Mouse (Mus musculus) G1E-ER4 (cell line): ENCODE measurements around the gene Atf5. TPM values are rescaled to one million over a fixed set of nuclear protein-coding genes. Genes with fewer than 3 reads are reported as not detected.

ENCODE experiments used
- GATA1 ChIP-seq: IDR thresholded peaks from one replicate; pipeline ENCODE4 v1.8.0; 2012; ENCODE audit warnings: low read length, inconsistent platforms
- polyA plus RNA-seq: library from polyadenylated mRNA; stranded (reverse); fragments of >175 nt; gene quantifications from 2 replicates; pipeline ENCODE4 v1.2.3, GENCODE M21; 2012

The Atf5 gene
- polyA plus RNA-seq, 1 experiment, result 546 TPM

DNA sequence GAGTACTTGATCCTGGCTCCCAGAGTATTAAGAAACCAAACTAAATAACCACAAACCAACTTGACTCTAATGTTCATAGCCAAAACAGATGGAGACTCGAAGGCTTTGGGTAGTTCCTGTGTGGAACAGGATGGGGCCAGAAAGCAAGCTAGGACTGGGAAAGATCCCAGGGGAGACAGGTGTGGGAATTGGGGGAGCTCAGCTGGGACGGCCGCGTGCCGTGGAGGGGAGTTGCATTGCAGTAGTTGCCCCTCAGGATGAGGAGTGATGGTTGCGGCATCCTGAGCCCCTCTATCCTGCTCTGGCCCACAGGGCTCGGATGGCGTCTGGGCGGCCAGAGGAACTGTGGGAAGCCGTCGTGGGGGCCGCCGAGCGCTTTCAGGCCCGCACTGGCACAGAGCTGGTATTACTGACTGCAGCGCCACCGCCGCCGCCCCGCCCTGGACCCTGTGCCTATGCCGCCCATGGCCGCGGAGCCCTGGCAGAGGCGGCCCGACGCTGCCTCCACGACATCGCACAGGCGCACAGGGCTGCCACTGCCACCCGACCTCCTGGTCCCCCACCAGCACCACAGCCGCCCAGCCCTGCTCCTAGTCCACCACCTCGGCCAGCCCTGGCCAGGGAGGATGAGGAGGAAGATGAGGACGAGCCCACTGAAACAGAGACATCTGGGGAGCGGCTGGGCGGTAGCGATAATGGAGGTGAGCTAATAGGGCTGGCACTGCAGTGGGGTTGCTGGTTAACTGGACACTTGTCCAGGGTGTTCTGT is 36.0 kb upstream of the Atf5 start:
- no peak for TF ChIP-seq GATA1

DNA sequence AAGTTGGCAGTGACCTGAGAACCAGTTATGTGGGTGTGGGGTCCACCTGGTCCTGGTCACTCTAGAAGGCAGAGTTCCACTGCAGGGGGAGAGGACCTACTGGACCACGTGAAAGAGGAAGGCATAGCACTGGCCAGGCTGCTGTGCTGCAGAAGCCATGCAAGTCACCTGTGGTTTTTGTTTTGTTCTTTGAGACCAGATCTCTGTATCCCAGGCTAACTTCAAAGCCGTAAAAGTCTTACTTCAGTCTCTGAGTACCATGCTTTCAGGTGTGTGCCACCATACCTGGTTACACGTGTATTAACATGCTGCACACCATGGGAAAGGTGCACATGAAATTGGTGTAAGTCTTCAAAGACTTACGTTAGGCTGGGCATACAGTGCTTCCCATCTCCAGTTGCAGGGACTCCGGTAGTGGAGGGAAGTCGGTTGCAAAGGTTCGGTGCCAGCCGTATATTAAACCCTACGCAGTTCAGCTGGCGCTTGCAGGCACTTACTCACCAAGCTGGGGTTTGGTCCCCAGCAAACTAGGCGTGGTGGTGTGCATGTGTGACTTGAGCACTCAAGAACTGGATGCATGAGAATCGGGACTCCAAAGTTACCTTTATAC is 35.3 kb upstream of the Atf5 start:
- no peak for TF ChIP-seq GATA1

DNA sequence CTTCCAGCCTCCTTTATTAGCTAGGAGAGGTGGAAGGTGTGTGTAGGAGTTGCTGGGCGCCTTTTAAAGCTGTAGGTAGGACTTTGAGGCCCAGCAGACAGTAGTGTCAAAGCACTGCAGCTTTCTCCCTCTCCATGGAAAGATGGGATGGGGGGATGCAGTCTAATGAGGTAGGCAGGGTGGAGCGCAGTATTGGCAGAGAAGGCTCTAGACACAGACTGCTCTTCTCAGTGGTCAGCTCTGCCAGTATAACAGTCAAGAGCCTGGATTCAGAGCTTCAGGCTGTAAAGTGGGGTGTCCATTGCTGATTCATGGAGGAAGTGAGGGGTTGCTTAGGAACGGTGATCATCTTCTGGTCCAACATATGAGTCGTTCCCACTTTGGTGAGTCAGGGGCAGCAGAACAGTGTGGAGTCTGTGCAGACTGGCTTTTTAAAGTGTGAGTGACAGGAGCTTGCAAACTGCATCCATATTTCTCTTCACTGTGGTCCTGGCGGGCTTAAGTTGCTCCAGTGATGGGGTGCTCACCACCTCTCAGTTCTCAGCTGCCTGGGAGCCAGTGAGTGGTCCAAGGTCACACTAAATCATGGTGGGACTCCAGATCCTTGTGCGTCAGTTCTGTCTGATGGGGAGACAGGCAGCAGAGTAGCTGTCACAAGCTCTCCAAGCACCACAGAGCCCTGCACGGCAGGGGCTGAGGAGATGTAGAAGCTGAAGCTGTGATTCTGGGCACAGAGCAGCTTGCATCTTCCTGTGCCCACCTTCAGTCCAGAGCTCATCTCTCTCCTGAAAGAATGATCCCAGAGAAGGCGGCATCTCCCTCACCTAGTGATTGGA is 34.5 kb upstream of the Atf5 start:
- TF ChIP-seq GATA1, result no peak

DNA sequence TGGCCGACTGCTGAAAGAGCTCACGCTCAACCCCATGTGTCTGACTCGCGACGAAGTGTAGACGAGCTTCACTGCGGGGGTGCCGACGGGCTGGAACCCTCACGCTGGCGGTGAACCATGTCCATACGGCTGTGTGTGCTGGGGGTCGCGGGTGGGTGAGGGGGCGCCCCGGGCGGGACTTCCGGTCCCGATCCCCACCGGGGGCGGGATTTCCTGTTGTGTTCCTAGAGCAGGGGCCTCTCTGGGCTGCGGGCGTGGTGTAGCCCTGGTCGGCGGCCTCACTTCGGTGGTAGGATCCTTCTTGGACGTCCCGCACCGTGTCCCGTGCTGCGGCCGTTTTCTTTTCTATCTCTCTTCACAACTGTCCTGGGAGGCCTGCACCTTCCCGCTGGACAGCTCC is 33.7 kb upstream of the Atf5 start:
- TF ChIP-seq GATA1, result no peak

DNA sequence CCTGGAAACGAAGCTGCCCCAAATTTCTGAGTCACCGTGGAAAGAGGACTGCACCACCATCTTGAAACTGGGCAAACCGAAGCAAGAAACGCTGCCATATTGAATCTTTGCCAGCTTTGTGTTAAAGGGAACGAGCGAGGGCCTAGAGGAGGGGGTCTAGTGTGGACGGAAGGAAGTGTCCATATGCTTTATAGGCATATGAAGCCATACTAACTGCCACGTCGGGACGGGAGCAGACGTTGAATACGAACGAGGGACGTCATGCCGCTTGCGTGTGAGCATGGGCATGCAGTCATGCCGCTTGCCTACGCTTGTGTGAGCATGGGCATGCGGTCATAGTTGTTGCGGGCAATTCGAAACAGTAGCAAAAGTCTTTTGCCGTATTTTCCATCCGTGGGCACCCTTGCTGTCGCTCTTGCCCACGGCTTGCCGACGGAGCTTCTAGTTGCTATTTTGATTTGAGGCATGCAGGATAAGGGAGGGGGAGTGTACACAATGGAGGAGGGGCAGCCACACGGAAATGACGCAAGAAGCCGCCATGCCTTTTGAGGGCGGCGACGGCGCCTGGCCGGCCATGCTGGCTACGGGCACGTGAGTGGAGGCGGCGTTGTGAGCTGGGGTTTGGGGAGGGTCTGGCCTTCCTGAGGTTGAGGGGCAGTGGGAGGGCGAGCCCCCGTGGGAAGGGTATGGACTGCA is 33.1 kb upstream of the Atf5 start:
- TF ChIP-seq GATA1, result no peak

DNA sequence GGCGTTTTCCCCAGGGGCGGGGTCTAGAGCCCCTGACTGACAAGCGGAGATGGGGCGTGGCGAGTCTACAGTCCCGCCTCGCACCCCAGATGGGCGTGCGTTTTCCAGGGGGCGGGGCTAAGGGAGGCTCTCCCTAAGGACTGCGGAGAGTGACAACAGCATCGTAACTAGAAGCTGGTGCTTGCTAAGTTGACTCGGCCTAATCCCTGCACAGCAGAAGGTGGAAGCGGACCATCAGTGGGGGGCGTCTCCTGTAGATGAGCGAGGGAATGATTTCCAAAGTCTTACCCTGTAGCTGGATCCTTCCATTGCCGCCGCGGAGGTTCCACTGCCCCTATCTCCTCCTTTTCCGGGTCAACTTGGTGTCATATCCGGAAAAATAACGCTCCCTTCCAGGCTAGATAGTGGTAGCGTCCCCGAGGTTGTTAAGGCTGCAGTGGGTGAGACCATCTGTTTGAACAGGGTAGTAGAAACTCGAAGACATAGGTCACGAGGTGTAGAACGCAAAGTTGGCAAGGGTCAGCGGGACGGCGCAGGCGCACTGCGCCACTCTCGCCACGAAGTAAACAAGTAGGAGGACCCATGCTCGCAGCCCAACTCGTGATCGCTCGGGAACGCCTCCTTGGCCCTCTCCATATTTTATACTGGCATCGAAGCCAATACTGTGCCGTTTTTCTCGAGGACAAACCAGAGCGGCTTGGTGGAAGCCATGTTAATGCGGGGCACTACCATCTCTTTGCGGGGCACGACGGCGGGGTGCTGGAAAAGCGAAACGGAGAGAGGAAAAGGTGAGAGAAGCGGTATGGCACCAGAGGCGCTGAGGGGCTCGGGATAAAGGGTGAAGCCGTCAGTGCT is 32.3 kb upstream of the Atf5 start, which contains the start of the genes Akt1s1 and Tbc1d17:
Gene Akt1s1, plus strand, starts transcription at position 431 of the 855 bp plus-strand sequence.
Gene Tbc1d17, minus strand, starts transcription at position 519 of the 855 bp plus-strand sequence.
- no peak for TF ChIP-seq GATA1

DNA sequence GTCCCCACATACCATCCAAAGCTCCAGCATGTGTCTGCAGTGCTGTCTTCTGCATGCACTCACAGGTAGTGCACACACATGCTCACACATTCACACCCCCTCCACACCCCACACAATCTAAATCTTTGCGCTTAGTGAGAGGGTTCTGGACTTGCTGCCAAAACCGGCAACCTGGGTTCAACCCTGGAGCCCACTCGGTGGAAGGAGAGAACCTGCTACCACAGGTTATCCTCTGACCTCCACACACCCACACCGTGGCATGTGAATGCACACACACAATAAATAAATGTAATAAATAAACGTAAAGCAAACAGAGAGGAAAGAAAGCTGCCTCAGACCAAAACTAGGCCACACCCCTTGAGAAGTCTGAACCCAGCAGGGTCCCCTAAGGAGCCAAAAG is 31.3 kb upstream of the Atf5 start:
- no peak for TF ChIP-seq GATA1

DNA sequence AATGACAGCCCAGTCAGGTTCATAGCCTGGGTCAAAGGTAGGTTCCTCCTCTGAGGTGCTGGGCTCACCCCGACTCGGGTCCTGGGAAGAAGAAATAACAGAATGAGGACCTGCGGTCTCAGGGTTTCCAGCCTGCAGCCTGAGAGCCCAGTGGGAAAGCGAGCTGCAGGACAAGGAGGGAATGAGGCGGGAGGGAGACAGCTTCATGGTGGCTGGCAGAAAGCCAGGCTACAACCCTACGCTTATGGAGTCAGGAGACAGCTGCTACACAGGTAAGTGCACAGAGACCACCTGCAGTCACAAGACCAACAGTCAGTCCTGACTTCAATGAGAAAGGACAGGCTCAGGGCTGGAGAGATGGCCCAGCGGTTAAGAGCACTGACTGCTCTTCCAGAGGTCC is 30.3 kb upstream of the Atf5 start:
- no peak for TF ChIP-seq GATA1

DNA sequence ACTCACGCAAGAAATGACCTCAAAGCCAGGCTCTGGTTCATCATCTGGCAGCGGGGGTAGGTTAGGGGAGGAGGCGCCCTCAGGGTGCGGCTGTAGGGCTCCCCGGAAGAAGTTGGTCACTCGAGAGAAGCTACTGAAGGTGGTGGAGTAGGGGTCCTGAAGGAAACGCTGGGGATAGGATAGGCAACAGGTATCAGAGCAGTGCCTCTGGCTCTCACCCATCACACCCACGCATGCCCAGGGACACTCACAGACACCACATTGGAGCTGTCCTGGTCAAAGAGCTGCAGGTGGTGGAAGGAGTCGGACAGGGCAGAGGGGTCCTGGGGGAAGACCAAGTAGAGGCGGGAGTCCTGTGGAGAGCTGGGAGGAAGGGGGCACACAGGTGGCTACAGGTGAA is 28.5 kb upstream of the Atf5 start:
- no peak for TF ChIP-seq GATA1

DNA sequence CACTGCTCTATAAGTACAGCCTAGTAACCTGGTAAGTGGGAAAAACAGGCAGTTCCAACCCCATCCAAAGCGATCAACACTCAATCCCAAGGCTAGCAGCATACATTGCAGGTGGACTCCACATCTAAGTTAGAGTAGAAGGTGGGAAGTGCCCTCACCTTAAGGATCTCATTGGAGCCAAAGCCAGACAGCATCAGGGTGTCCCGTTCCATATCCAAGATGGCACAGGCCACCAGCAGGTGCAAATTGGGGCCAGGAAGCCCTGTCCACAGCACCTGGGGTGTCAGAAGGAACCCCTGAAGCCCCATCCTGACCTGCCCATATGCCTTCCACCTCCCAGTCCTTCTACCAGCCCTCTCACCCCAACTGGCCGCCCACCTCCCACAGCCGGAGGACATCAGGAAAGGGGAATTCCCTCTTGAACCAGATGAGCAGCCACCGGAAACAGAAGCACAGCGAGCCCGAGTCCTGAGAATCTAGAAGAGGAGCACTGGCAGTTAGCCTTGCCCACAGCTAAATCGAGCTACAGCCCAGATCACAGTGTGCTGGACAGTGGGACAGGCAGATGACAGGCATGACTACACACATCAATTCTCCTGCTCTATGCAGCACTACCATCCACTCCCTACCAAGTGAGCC is 25.5 kb upstream of the Atf5 start:
- no peak for TF ChIP-seq GATA1

DNA sequence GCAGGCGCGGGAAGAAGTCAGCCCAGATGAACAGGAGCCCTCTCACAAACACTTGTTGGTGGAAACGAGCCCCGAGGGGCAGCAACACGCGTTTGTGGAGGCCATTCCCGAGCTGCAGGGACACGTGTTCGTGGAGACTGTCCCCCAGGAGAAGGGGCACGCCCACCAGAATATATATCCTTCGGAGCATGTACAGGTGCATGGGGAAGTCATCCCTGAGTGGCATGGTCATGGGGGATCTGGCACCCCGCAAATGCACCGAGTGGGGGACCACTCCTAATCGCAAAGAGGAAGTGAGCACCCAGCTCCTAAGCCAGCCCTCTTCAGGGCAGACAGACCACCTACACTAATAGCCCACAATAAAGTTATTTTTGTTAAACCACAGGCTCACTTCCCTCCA is 24.0 kb upstream of the Atf5 start:
- no peak for TF ChIP-seq GATA1

DNA sequence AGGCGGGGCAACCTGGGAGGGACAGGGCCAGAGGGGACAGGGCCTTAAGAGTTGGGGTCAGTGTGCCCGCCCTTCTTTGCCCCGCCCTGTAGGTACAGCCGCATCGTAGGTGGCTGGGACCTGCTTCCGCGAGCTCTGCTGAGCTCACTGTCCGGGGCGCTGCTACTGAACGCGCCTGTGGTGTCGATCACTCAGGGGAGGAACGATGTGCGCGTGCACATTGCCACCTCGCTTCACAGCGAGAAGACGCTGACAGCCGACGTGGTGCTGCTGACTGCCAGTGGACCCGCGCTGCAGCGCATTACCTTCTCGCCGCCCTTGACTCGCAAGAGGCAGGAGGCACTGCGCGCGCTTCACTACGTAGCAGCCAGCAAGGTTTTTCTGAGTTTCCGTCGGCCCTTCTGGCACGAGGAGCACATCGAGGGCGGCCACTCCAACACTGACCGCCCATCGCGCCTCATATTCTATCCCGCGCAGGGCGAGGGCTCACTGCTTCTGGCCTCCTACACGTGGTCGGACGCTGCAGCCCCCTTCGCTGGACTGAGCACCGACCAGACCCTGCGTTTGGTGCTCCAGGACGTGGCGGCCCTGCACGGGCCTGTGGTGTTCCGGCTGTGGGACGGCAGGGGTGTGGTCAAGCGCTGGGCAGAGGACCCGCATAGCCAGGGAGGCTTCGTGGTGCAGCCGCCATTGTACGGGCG is 23.2 kb upstream of the Atf5 start:
- TF ChIP-seq GATA1, result no peak

DNA sequence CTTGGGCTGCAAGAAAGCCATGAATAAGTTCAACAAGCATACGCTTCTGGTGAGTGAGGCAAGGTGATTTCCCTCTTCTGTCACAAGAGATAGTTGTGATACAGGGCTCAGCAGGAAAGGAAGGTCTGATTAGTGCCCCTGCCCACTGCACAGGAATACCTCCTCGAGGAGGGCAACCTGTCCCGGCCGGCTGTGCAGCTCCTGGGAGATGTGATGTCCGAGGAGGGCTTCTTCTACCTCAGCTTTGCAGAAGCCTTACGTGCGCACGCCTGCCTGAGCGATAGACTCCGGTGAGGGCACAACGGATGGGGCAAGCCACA is 22.7 kb upstream of the Atf5 start:
- TF ChIP-seq GATA1, result no peak

DNA sequence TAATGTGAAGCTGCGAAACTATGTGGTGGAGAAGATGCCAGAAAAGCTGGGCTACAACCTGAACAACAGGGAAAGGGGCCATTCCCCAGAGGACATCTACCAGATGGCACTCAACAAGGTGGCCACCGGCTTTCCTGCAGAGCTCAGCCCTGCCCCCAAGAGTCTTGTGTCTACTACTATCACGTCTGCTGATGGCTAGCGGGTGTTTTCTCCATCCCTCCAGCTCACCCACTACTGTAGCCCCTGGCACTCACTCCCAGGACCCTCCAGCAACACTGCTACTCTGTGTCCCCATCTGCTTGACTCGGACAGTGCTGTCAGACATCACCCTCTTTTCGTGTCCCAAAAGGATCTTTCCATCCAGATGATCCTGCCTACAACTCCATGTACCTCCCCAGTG is 21.6 kb upstream of the Atf5 start:
- no peak for TF ChIP-seq GATA1
